Mouse (Mus musculus): ENCODE results near the gene Polr3gl.
A peak's percentile ranks its signal among the peaks of the same experiment; 100 is the strongest.
"Not testable (repeated sequence)": the region's sequence is repeated elsewhere in the genome, so short reads cannot be mapped to it uniquely, and the experiment has no call there.

Gene Polr3gl

DNA sequence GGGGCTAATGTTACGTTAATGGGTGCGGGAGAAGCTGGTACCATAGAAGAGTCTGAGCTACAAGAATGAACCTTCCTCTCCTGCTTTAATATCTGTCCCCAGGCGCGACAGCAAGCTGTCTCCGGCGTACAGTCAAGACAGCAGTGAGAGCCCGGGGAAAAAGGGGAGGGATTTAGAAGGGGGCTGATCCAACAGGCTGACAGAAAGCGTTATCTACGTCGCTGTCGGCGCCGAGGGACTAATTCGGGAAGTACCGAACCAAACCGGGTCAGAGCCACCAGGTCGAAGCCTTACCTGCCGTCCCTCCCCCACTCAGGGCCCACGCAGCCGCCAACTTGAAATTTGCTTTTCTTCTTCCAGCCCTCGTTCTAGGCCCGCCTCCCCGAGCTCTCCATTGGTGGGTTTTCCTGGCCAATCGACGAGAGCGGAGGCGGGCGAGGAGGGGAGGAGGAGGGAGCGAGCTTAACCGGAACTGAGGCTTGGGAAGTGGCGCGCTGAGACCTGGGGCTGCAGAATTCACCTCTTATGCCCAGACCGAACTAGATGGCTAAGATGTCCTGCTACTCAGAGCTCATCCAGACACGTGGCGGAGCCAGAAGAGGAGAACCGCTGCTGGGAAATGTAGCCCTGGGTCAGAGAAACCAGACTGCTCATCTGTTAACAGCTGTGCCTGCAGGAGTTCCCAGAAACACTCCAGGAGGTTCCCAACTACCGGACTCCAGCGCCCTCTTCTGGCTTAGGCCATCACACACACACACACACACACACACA is at the start of gene Polr3gl:
Gene Polr3gl (minus strand): TSS at position 392 of the 771 bp plus-strand sequence.
- DNase-seq (ENCODE audit: low read depth, low spot score), result peak; percentile 81

DNA sequence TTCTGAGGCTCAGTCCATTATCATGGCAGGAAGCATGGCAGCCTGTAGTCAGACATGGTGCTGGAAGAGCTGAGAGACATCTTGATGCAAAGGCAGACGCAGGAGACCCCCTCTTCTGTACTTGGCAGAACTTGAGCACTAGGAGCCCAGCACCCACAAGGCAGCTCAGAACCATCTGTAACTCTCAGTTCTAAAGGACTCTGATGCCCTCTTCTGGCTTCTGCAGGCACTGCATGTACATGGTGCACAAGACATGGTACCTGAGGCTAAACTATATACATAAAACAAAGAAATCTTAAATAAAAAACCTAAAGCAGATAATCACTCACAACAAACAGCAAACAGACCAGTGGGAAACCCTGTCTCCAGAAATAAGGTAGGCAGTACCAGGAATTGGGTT is 45.2 kb upstream of the Polr3gl start:
- DNase-seq (ENCODE audit: low read depth, low spot score), result no peak

DNA sequence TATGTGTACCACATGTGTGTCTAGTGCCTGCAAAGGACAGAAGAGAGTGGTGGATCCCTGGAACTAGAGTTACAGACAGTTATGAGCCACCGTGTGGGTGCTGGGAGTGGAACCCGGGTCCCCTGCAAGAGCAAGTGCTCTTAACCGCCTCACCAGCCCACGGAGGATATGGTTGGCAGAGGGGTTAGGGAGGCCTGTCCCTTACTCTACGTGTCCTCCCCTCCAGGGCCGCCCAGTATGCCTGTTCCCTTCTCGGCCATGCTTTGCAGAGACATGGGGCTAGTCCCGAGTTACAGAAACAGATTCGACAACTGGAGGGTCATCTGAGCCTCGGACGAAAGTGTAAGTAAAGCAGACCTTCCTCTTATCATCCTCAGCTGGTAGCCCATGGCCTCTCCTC is 42.5 kb upstream of the Polr3gl start:
- no peak for DNase-seq (ENCODE audit: low read depth, low spot score)

DNA sequence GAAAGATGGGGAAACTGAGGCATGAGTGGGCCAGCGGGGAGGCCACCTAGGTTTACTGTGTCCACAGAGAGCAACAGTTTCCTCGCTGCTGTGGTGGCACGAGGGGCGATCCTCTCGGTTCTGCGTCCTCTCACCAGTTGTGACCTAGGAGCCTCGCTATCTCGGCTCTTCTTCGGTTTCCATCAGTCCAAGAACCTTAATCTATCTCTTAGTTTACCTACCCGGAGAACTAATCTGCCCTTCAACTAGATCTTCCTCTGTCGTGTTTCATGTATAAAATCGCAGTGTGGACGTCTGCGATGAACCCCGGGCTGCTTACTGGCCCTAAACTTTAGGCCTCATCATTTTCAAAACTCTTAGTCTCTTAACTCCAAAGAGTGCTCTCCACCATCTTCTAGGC is 41.9 kb upstream of the Polr3gl start:
- DNase-seq (ENCODE audit: low read depth, low spot score), result no peak

DNA sequence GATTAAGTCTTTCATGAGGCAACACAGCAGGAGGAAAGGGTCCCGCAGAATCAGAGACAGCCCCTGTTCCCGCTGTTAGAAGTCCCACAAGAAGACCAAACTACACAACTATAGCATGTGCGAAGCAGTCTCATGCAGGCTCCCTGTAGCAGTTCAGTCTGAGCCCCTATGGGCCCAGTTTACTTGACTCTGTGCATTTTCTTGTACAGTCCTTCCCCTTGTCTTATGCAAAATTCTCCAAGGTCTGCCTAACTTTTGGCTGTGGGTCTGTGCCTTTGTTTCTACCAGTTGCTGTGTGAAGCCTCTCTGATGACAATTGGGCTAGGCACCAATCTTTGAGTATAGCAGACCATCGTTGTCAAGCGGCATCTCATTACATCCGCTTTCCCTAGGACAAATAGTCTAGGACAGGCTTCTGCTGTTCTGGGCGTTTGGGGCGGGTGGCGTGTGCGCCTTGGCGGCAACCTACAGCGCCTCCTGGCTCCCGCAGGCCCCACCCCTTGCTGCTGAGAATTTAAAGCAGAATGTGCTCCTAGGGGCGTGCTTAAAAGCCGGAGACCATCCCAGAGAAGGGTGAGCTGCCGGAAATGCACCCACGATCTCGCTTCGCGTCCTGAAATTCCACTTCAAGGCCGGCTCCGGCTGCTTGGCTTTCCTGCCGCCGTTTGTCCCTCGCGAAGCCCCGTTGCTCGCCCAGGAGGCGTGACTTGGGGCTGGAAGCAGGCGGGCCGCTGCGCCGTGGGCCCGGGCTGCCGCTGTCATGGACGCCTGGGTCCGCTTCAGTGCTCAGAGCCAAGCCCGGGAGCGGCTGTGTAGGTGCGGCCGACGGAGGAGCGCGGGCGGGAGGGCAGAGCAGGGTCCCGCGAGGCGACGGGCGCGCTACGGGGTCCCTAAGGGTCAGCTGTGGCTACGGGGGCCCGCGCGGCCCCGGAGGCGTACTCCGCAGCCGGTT is 41.2 kb upstream of the Polr3gl start, which contains the start of the genes Pex11b and Gm42957:
Gene Pex11b (plus strand): TSS at position 449 of the 952 bp plus-strand sequence.
Gene Gm42957 (plus strand): TSS at position 547 of the 952 bp plus-strand sequence.
- DNase-seq (ENCODE audit: low read depth, low spot score), result peak; percentile 69

DNA sequence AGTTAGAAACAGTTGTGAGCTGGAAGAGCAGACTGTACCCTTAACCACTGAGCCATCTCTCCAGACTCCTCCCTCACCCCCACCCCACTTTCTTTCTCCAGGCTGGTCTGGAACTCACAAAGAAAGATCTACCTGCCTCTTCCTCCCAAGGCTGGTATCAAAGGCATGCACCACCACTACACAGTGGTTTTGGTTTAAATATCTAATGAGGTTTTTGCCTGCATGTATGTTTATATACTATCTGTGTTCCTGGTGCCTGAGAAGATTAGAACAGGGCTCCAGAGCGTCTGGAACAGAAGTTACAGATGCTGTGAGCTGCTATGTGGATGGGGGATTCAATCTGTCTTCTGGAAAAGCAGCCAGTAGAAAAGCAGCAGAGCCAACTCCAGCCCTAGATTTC is 40.0 kb upstream of the Polr3gl start:
- DNase-seq (ENCODE audit: low read depth, low spot score), result no peak

DNA sequence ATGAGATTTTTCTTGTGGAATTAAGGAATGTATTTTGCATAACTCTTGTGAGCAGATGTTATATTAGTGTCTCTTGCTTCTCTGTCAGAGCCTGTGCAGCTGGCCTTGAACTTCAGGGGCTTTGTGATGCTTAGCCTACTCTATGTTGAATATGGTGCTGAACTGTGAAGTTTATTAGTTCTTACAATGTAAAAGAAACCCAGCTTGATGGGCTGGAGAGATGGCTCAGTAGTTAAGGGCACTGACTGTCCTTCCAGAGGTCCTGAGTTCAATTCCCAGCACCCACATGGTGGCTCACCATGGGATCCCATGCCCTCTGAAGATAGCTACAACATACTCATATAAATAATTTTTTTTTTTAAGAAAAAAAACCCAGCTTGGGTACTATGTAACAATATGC is 38.1 kb upstream of the Polr3gl start:
- DNase-seq (ENCODE audit: low read depth, low spot score), result no peak

DNA sequence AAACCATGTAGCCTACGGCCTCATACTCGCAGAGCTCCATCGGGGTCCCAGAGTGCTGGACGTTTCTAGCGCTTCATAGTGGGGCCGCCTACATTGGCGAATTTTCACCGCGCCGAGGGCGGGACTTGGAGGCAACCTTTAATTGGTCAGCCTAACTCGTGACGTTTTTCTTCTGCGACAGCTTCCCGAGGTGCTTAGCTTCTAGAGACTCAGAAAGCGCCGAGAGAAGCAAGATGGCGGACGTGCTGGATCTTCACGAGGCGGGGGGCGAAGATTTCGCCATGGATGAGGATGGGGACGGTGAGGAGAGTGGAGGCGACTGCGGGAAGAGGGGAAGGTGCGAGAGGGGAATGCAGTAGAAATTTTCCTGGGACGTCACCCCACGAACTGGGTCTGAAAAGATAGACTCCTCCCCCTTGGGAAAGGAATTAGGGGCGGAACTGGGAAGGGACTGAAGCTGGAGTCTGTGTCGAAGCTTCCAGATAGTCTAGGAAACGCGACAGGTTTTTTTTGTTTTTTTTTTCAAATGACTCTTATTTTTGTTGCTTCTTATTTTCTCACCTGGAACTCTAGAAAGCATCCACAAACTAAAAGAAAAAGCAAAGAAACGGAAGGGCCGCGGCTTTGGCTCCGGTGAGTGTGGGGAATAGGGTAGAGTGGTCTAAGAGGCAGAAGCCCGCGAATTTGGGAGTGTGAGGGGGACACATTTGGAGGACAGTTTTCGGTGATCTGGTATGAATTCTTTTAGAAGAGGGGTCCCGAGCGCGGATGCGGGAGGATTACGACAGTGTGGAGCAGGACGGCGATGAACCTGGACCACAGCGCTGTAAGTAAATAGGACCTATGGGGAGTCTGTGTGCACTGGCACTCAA is 36.0 kb upstream of the Polr3gl start, which contains the start of gene Rbm8a:
Gene Rbm8a (plus strand): TSS at position 205 of the 872 bp plus-strand sequence.
- DNase-seq (ENCODE audit: low read depth, low spot score), result peak; percentile 98

DNA sequence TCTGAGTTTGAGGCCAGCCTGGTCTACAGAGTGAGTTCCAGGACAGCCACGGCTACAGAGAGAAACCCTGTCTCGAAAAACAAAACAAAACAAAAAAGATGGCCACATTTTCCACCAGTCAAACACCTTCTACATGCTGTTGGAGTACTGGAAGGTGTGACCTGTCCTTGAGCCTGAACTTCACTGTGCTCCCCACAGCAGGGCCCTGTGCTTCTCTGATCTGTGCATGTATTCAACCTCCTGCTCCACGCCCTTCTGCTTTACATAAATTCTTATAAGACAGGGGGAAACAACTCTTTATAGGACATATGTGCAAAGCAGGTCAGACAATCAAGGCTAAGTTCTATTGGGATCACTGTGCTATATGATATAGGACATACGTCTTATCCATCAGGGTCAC is 29.2 kb upstream of the Polr3gl start:
- DNase-seq (ENCODE audit: low read depth, low spot score), result no peak

DNA sequence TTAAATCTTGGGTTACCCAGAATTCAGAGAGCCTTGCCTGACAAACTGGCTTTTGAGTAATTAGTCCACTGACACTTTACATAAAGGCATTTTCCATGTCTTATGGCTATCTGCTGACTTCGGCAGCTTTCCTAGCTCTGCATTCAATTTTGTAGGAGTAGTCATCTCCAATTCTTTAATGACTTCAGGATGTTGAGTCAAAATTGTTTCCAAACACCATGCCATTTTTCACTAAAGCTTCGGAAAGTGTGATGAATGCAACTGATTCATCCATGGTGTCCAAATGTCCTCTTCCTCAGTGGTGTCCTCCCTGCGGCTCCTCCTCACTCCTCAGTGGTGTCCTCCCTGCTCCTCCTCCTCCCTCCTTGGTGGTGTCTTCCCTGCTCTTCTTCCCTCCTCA is 24.0 kb upstream of the Polr3gl start:
- no peak for DNase-seq (ENCODE audit: low read depth, low spot score)

DNA sequence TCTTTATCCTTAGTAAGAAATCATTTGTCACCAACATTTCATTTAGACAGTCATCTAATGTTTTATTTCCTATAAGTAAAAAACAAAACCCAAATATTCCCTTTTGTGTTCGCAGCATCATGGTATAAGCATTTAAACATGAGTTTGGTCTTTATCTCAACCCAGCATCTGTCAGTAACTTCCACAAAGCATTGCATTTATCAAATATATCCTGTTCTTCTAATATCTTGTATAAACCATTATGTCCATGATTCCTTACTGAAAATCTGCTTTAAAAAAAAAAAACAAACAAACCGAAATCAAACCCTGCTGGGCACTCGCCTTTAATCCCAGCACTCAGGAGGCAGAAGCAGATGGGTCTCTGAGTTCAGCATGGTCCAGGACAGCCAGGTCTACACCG is 12.6 kb upstream of the Polr3gl start:
- no peak for DNase-seq (ENCODE audit: low read depth, low spot score)

DNA sequence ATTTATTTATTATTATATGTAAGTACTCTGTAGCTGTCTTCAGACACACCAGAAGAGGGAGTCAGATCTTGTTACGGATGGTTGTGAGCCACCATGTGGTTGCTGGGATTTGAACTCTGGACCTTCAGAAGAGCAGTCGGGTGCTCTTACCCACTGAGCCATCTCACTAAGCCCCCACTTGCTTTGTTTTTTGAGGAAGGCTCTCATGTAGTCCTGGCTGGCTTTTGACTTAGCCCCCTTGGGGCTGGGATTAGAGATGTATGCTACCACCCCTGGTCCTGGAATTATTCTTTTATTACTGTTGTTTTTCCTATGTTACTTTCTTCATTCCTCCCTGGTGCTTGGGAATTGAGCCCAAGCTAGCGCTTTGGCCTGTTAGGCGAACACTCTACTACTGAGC is 12.0 kb upstream of the Polr3gl start:
- not testable (repeated sequence) for DNase-seq (ENCODE audit: low read depth, low spot score)

DNA sequence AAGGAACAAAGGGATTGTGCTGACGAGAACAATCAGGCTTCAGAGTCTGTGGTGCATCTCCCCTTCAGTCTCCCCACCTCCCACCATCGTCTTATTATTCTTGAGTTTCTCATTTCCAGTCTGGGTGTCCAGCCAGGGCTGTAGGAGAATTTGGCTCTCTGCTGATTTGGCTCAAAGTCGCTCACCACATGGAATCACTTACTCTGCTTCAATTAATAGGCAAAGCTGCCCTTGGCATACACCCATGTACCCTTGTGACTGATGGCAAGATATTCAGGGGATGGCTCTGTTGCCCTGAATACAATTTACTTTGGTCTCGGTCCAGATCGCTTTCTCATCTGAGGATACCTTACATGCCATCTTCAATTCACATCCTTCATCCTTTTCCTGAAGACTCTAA is 9.3 kb upstream of the Polr3gl start:
- DNase-seq (ENCODE audit: low read depth, low spot score), result no peak

DNA sequence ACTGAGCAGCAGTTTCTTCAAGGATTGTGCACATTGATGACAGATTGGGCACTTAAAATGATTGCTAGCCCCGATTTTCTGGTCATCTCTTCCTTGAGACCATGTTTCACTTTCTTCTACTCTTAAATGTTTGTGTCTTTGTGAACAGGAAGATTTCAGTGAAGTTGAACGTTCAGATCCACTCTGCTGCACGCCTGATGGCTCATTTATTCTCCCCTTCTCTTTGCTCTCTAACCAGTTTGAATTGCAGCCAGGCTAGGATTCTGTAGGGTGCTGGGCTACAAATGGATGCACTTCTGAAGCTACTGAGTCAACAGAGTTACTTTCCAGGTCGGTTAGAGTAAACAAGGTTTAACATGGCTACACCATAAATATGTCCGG is 8.7 kb upstream of the Polr3gl start:
- DNase-seq (ENCODE audit: low read depth, low spot score), result no peak

DNA sequence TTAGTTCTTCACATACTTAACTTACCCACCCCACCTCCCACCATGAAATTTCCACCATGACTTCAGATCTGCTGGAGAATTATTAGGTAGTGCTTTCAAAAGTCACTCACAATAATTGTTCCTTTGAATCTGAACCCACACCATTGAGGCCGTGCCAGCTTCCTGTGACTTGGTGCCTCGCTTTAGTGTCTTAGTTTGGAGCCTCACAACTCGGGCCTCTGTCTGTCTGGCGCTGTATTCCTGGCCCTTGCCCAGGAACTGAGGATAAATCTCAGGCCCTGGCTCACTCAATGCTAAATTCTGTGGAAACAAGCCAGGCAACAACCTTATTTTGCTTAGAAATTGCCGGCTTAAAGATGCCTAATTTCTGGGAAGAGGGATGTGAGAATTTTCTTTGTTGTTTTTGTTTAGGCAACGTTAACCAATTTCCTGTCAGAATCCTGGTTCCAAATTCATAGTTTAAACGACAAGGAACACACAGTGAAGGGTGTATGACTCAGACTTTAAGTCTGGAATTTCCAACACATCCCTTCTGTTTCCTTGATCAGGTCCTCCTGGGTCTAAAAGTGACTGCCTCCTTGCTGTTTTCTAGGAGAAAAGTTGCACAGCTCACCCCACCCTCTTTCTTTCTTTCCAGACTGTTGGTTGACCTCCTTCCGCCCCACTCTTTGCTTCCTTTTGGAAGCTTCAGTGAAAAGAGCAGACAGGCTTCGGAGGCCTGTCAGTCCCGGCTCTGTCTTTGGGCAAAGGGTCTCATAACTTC is 8.1 kb upstream of the Polr3gl start:
- DNase-seq (ENCODE audit: low read depth, low spot score), result no peak

DNA sequence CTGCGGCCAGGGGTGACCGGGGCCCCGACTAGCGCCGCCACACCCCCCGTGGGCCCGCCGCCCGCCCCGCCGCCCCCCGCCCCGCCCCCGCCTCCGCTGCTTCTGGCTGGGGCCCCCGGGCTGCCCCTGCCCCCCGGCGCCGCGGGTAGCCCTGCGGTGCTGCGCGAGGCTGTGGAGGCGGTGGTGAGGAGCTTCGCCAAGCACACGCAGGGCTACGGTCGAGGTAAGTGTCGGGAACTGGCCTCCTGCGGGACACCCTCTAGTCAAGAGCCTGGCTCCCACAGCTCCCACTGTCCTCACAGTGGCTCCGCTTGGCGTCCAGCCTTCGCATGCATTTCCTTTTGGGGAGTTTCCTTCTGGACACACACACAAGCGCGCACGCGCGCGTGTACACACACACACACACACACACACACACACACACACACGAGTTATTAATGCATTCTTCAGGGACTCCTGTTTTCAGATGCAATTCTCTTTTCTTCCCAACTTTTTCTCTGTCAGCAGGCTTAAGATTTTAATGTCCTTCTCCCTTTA is 7.3 kb upstream of the Polr3gl start:
- DNase-seq (ENCODE audit: low read depth, low spot score), result no peak

DNA sequence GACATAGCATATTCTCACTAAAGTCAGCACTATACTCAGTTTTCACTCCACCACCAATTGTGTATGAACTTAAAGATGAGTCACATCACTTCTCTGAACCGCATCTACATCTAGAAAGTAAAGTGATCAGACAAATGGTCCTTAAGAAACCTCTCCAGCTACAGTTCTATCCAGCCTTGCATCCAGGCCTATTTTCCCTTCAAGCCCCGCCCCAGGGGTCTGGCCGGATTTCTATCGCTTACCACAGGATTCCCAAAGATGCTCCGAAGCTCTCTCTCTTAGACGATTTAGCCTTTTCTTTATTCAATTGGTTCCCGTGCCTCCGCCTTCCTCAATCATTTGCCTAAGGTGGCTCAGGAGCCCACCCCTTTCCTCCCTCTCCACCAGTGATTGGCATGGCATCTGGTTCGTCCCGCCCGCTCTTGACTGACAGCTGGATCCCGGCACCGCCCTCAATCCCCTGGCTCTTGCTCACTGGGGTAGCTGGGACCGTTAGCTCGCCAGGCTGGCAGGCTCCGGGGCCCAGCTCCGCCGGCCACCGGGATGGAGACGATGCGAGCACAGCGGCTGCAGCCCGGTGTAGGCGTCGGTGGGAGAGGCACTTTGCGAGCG is 6.8 kb upstream of the Polr3gl start, which contains the start of gene Lix1l:
Gene Lix1l (plus strand): TSS at position 511 of the 612 bp plus-strand sequence.
- DNase-seq (ENCODE audit: low read depth, low spot score), result peak; percentile 79

DNA sequence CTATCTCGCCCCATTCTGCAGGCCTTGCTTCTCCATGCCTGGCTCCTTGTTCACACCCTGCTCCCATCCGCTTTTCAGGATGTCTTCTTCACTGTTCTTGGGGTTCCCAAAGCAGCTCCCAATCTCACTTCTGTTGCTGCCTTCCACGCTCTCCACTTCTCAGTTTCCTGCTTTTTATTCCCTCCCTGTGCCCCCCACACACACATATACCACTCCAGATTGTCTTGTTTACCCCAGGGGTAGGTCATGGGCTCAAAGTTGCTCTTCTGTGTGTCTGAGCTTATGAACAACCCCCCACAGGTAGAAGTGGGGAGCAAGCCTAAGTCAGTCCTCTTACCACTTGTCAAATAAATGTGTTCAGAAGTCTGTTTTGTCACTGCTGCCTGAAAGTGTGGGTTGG is 5.4 kb upstream of the Polr3gl start:
- no peak for DNase-seq (ENCODE audit: low read depth, low spot score)

DNA sequence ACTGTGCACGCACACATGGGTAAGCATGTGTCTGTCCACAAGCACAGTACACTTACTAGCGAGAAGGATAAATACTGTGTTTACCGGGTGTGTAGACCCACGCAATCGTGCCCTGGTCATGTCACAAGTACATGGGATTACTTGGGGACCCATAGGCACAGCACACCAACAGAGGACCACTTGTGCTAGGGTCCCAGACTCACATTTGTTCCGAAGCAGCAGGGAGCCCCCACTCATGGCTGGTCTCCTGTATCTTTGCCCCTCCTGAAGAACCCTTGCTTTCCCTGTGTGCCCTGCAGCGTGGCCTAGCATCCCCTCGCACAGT is 5.0 kb upstream of the Polr3gl start:
- DNase-seq (ENCODE audit: low read depth, low spot score), result no peak
